Mouse (Mus musculus) lung, postnatal 0 days (tissue): Measurements from ENCODE around the gene Ahcyl1.

Experiments
- CTCF ChIP-seq: IDR thresholded peaks from 2 replicates; pipeline ENCODE4 v1.5.1; 2016; ENCODE audit warnings: antibody characterized with exemption, mild to moderate bottlenecking
- EP300 ChIP-seq: IDR thresholded peaks from 2 replicates; pipeline ENCODE4 v1.6.1; 2016; ENCODE audit warnings: antibody characterized with exemption, mild to moderate bottlenecking, control low read depth

DNA sequence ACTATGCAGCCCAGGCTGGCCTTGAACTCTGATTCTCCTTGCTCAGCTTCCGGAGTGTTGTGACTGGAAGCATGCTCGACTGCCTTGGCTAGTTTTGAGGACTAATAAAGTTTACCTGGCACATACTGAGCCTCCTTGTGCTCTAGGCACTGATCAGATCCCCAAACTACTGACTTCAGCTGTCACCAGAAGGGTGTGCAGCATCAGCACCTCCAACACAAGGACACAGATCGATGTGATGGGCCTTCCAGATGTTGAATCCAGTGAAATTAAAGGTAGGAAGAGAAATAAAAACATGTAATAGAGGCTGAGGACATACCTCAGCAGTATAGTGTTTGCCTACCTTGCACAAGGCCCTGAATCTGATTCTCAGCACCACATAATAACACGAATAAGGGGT is 66.9 kb downstream of the Ahcyl1 start:
- TF ChIP-seq CTCF: no peak
- TF ChIP-seq EP300: no peak
